In the genomic region with DNA sequence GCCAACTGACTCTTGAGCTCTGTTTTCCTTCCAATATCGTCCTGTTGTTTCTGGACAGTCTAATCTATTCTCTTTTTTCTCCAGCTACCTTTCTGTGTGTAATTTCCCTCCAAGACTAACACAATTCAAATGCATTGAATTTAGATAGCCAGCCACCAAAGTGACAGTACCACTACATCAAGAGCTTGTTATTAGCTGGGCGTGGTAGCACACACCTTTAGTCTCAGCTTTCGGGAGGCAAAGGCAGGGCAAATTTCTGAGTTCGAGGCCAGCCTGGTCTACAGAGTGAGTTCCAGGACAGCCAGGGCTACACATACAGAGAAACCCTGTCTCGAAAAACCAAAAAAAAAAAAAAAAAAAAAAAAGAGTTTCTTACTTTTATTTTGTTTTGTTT, we compare ENCODE assay signal across 8 mouse cellular contexts. TPM values are rescaled to one million over a fixed set of nuclear protein-coding genes. Genes with fewer than 3 reads are reported as not detected.
DNase-seq lines count a peak whose midpoint lies in the region; ATAC-seq and TF ChIP-seq lines count a peak whose summit lies in the region.
"Not testable (repeated sequence)": the region's sequence is repeated elsewhere in the genome, so short reads cannot be mapped to it uniquely, and the experiment has no call there.
"Had no signal": no experiment of that assay in that cellular context is flagged by ENCODE, and none has a peak within 500 bp of the region (broad histone marks: within the 10 kb centered on the region; RNA-seq: fewer than 3 reads in every experiment).

No protein-coding gene starts in this region.

- peaks cover 25% of the 10 kb centered on the region for H3K36me3 ChIP-seq in forebrain, embryonic 12.5 days (replicated peaks)
- peaks cover 25% of the 10 kb centered on the region for H3K36me3 ChIP-seq in heart, embryonic 14.5 days (ENCODE audit: control insufficient read depth, insufficient read depth, low read length)
- not testable (repeated sequence) for H3K36me3 ChIP-seq in intestine, embryonic 15.5 days; macrophage (ENCODE audit: inconsistent target); neural tube, embryonic 11.5 days (ENCODE audit: control insufficient read depth, insufficient read depth, low read length)
- peaks cover 21% of the 10 kb centered on the region for H3K36me3 ChIP-seq in limb, embryonic 14.5 days (ENCODE audit: control insufficient read depth, insufficient read depth, low read length)

- not testable (repeated sequence) for H3K9me3 ChIP-seq in forebrain, embryonic 12.5 days; heart, embryonic 14.5 days (ENCODE audit: control insufficient read depth, low read length); intestine, embryonic 15.5 days; limb, embryonic 14.5 days (ENCODE audit: control insufficient read depth, low read length); neural tube, embryonic 11.5 days (ENCODE audit: control insufficient read depth, low read length)

- 40% methylated on average over 5 of the region's 5 CpGs for WGBS in forebrain, embryonic 12.5 days
- WGBS in heart, embryonic 14.5 days, result 31% methylated on average over 5 of the region's 5 CpGs
- 33% methylated on average over 5 of the region's 5 CpGs for WGBS in intestine, embryonic 15.5 days
- WGBS in limb, embryonic 14.5 days, result 32% methylated on average over 5 of the region's 5 CpGs
- WGBS in macrophage (ENCODE audit: missing documents), result 18% methylated on average over 4 of the region's 5 CpGs
- WGBS in neural tube, embryonic 11.5 days, result 33% methylated on average over 5 of the region's 5 CpGs

- peak overlapping the region; percentile 80 for H3K4me3 ChIP-seq in forebrain, embryonic 12.5 days (replicated peaks)
- peak overlapping the region in 1 of 2 experiments; percentile 72; a peak in 1 of 4 replicates for H3K4me3 ChIP-seq in heart, embryonic 14.5 days (ENCODE audit: control insufficient read depth in 1 of 2, insufficient read depth in 1 of 2, low read depth in 1 of 2, low read length in 2 of 2)
- H3K4me3 ChIP-seq in intestine, embryonic 15.5 days (replicated peaks), result peak overlapping the region; percentile 84
- H3K4me3 ChIP-seq in limb, embryonic 14.5 days (replicated peaks; ENCODE audit: low read length), result peak overlapping the region; percentile 69; the same call in 1 of the 2 replicates
- peak overlapping the region; percentile 81 for H3K4me3 ChIP-seq in macrophage (ENCODE audit: inconsistent target)
- H3K4me3 ChIP-seq in neural tube, embryonic 11.5 days (ENCODE audit: low read depth, low read length), result peak overlapping the region; percentile 65; the same call in 1 of the 2 replicates

- peak overlapping the region; percentile 78 for H3K4me2 ChIP-seq in forebrain, embryonic 12.5 days
- H3K4me2 ChIP-seq in heart, embryonic 14.5 days (ENCODE audit: low read length), result peak overlapping the region; percentile 83
- H3K4me2 ChIP-seq in intestine, embryonic 15.5 days (replicated peaks), result peak overlapping the region; percentile 72
- H3K4me2 ChIP-seq in limb, embryonic 14.5 days (replicated peaks; ENCODE audit: low read depth, low read length, severe bottlenecking), result peak overlapping the region; percentile 75
- peak overlapping the region; percentile 45 for H3K4me2 ChIP-seq in neural tube, embryonic 11.5 days (ENCODE audit: low read depth)

- not testable (repeated sequence) for H3K27me3 ChIP-seq in forebrain, embryonic 12.5 days; heart, embryonic 14.5 days (ENCODE audit: control insufficient read depth, insufficient read depth, low read length); intestine, embryonic 15.5 days (replicated peaks); limb, embryonic 14.5 days (ENCODE audit: control insufficient read depth, insufficient read depth, low read length); neural tube, embryonic 11.5 days (ENCODE audit: control insufficient read depth, insufficient read depth, low read length)

- peaks cover 37% of the 10 kb centered on the region for H3K4me1 ChIP-seq in forebrain, embryonic 12.5 days
- H3K4me1 ChIP-seq in heart, embryonic 14.5 days (ENCODE audit: control insufficient read depth in 2 of 2, insufficient read depth in 2 of 2, low read length in 2 of 2), result peaks cover 17 to 25% of the 10 kb centered on the region in 2 experiments
- H3K4me1 ChIP-seq in intestine, embryonic 15.5 days (replicated peaks), result peaks cover 23% of the 10 kb centered on the region
- H3K4me1 ChIP-seq in limb, embryonic 14.5 days (ENCODE audit: control insufficient read depth, insufficient read depth, low read length), result peaks cover 27% of the 10 kb centered on the region
- not testable (repeated sequence) for H3K4me1 ChIP-seq in neural tube, embryonic 11.5 days (ENCODE audit: control insufficient read depth, insufficient read depth, low read length)

- peak; percentile 2 for DNase-seq in cerebellum, adult 11-12 months
- not testable (repeated sequence) for DNase-seq in limb, embryonic 14.5 days (ENCODE audit: low spot score); neural tube, embryonic 11.5 days (ENCODE audit: low spot score)

- not testable (repeated sequence) for H3K9ac ChIP-seq in forebrain, embryonic 12.5 days; heart, embryonic 14.5 days (ENCODE audit: low read length); intestine, embryonic 15.5 days; limb, embryonic 14.5 days (ENCODE audit: low read depth, low read length, severe bottlenecking)
- H3K9ac ChIP-seq in neural tube, embryonic 11.5 days (ENCODE audit: low read length), result 0 out of 2 replicates have a peak overlapping the region, but pooled peaks have one; percentile 87

- not testable (repeated sequence) for TF ChIP-seq POLR2A in limb, embryonic 14.5 days (IDR thresholded peaks at IDR 0.05; ENCODE audit: borderline replicate concordance, extremely low read depth, insufficient read depth, insufficient read length)

- not testable (repeated sequence) for ATAC-seq in forebrain, embryonic 12.5 days (ENCODE audit: low FRiP score); heart, embryonic 14.5 days (ENCODE audit: insufficient number of reproducible peaks, insufficient read depth, low FRiP score, low read depth); limb, embryonic 14.5 days (ENCODE audit: low FRiP score, low read depth)
- ATAC-seq in intestine, embryonic 15.5 days, result peak; percentile 24
- ATAC-seq in neural tube, embryonic 11.5 days (ENCODE audit: insufficient read depth, low FRiP score, low TSS enrichment), result peak; percentile 59

- peaks cover 46% of the 10 kb centered on the region for H3K79me2 ChIP-seq in macrophage (ENCODE audit: inconsistent target)

- not testable (repeated sequence) for H3K27ac ChIP-seq in forebrain, embryonic 12.5 days; neural tube, embryonic 11.5 days (ENCODE audit: low read depth, low read length)
- peak overlapping the region; percentile 47 to 94; a peak in 1 of 4 replicates for H3K27ac ChIP-seq in heart, embryonic 14.5 days (replicated peaks in 1 of 2; ENCODE audit: control insufficient read depth in 1 of 2, insufficient read depth in 1 of 2, low read depth in 2 of 2, low read length in 2 of 2)
- peak overlapping the region; percentile 48; the same call in 1 of the 2 replicates for H3K27ac ChIP-seq in intestine, embryonic 15.5 days
- 0 out of 2 replicates have a peak overlapping the region, but pooled peaks have one; percentile 58 for H3K27ac ChIP-seq in limb, embryonic 14.5 days (replicated peaks; ENCODE audit: low read depth, low read length)
- H3K27ac ChIP-seq in macrophage, result peak overlapping the region; percentile 38

RNA-seq across cellular contexts. Expression of gene Cdk1, which starts 0.3 kb away (rescaled TPM):
- polyA plus RNA-seq in forebrain, embryonic 12.5 days (2016; fragmentation: Nextera tagmentation; extraction: Ambion mirVana), result 380 and 382 TPM in 2 replicates
- polyA plus RNA-seq in heart, embryonic 14.5 days (2014; fragmentation: Nextera tagmentation; extraction: Ambion mirVana), result 338 and 355 TPM in 2 replicates
- 414 and 444 TPM in 2 replicates for polyA plus RNA-seq in intestine, embryonic 15.5 days (2015; fragmentation: Nextera tagmentation; extraction: Ambion mirVana)
- 339 and 379 TPM in 2 replicates for polyA plus RNA-seq in limb, embryonic 14.5 days (2012; rRNA removed)
- 408 and 419 TPM in 2 replicates for polyA plus RNA-seq in limb, embryonic 14.5 days (2014; fragmentation: Nextera tagmentation; extraction: Ambion mirVana)
- total RNA-seq in macrophage (2018; cell fraction: chromatin; rRNA removed), result 10 to 100 TPM in 2 of 26 experiments, 1 to 10 TPM in 24; 1.9 to 21.3 (median 5.5) TPM
- 10 to 100 TPM; 14.3 to 40.4 (median 20.4) TPM for total RNA-seq in macrophage (2018; cell fraction: cytosol; rRNA removed)
- 10 to 100 TPM in 3 of 26 experiments, 1 to 10 TPM in 23; 2.2 to 44.9 (median 6.0) TPM for total RNA-seq in macrophage (2018; cell fraction: nucleus; rRNA removed)
- 23.9 to 111 TPM (median 50.1 TPM) in 3 replicates for polyA plus RNA-seq in macrophage (2018)
- polyA plus RNA-seq in neural tube, embryonic 11.5 days (2014; fragmentation: Nextera tagmentation; extraction: Ambion mirVana), result 370 and 374 TPM in 2 replicates

RNA-seq across cellular contexts. Expression of gene Ank3, which starts 45.5 kb away (rescaled TPM):
- 64.6 and 68.1 TPM in 2 replicates for polyA plus RNA-seq in forebrain, embryonic 12.5 days (2016; fragmentation: Nextera tagmentation; extraction: Ambion mirVana)
- polyA plus RNA-seq in heart, embryonic 14.5 days (2014; fragmentation: Nextera tagmentation; extraction: Ambion mirVana), result 43.2 and 43.5 TPM in 2 replicates
- polyA plus RNA-seq in intestine, embryonic 15.5 days (2015; fragmentation: Nextera tagmentation; extraction: Ambion mirVana), result 21.5 and 21.9 TPM in 2 replicates
- 12.8 and 14.8 TPM in 2 replicates for polyA plus RNA-seq in limb, embryonic 14.5 days (2012; rRNA removed)
- 25.2 and 29.5 TPM in 2 replicates for polyA plus RNA-seq in limb, embryonic 14.5 days (2014; fragmentation: Nextera tagmentation; extraction: Ambion mirVana)
- 1 to 10 TPM in 1 of 26 experiments, under 1 TPM in 1, not detected in 24; 0.74 to 2.6 TPM for total RNA-seq in macrophage (2018; cell fraction: chromatin; rRNA removed)
- not detected for total RNA-seq in macrophage (2018; cell fraction: cytosol; rRNA removed)
- not detected for total RNA-seq in macrophage (2018; cell fraction: nucleus; rRNA removed)
- not detected in 3 replicates for polyA plus RNA-seq in macrophage (2018)
- polyA plus RNA-seq in neural tube, embryonic 11.5 days (2014; fragmentation: Nextera tagmentation; extraction: Ambion mirVana), result 68.2 and 70.0 TPM in 2 replicates
- total RNA-seq: monocyte, adult 5-6 weeks had no signal

Comparison
In these comparisons a context has a peak if more than half of its experiments do, and no peak if none do; other contexts are left out.
1. RNA of gene Ank3, which starts 45.5 kb away (polyA plus RNA-seq): 68.2 to 70.0 TPM in neural tube, embryonic 11.5 days, 64.6 to 68.1 TPM in forebrain, embryonic 12.5 days, 43.2 to 43.5 TPM in heart, embryonic 14.5 days, 12.8 to 29.5 TPM in limb, embryonic 14.5 days and 21.5 to 21.9 TPM in intestine, embryonic 15.5 days; not detected in macrophage; every median in the first group is over 10 times any median in the second.
2. Peak in every context shown above with its lines, with median percentiles within 50 percentile points of each other: H3K4me2 ChIP-seq.